Mouse (Mus musculus): ENCODE results near the gene Nf1. TPM values are rescaled to one million over a fixed set of nuclear protein-coding genes. Genes with fewer than 3 reads are reported as not detected.
A peak's percentile ranks its signal among the peaks of the same experiment; 100 is the strongest.
"Not testable (repeated sequence)": the region's sequence is repeated elsewhere in the genome, so short reads cannot be mapped to it uniquely, and the experiment has no call there.

Gene Nf1
- polyA plus RNA-seq, 1 experiment, result 4.4 TPM

DNA sequence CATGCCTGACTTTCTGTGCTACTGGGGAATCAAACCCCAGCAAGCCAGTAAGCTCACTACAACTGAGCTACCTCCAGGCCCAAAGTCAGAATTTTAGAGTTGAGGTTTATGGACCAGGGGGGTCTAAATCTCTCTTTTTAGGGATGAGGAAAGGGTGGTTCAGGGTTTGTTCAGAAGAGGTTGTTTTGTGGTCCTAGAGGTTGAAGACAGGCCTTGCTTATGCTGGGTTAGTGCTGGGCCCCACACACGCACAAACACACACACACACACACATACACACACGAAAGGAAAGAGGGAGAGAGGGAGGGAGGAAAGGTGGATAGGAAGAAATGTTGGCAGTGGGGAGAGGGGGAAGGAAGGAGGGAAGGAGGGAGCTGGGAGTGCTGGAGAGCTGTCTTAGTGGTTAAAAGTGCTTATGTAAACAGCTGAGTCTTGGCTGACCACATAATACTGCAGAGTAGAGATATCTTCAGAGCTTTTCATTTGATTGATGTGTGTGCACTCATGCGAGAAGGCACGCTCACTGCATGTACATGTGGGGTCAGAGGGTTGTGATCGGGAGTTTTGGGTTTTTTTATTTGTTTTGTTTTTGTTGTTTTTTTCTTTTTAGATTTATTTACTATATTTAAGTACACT, 42.5 kb upstream of the Nf1 start, which contains the start of gene Gm9964:
TSS of gene Gm9964 (minus strand) at position 51 of the 636 bp plus-strand sequence.
- Histone ChIP-seq H3K4me1 (ENCODE audit: control insufficient read depth, insufficient read depth, insufficient read length) (no peaks in the 10 kb centered on the region), H3K27me3 (ENCODE audit: control insufficient read depth, insufficient read depth, low read length) (no peaks in the 10 kb centered on the region), H3K27ac (ENCODE audit: insufficient read depth, low read length) (no peak within 1 kb of the TSS), H3K36me3 (ENCODE audit: control insufficient read depth, insufficient read depth, low read length) (no peaks in the 10 kb centered on the region), H3K4me3 (ENCODE audit: extremely low read depth, insufficient read depth, insufficient read length) (no peak within 1 kb of the TSS)
- 61% methylated on average over 5 of the region's 5 CpGs for WGBS
- TF ChIP-seq POLR2A (IDR thresholded peaks at IDR 0.05; ENCODE audit: low read depth, low read length), result no peak
- TF ChIP-seq CTCF (IDR thresholded peaks at IDR 0.05; ENCODE audit: extremely low read depth, insufficient read depth, insufficient read length, insufficient replicate concordance), result no peak
- DNase-seq (ENCODE audit: low read depth in 1 of 2, low spot score in 2 of 2), result no peak

DNA sequence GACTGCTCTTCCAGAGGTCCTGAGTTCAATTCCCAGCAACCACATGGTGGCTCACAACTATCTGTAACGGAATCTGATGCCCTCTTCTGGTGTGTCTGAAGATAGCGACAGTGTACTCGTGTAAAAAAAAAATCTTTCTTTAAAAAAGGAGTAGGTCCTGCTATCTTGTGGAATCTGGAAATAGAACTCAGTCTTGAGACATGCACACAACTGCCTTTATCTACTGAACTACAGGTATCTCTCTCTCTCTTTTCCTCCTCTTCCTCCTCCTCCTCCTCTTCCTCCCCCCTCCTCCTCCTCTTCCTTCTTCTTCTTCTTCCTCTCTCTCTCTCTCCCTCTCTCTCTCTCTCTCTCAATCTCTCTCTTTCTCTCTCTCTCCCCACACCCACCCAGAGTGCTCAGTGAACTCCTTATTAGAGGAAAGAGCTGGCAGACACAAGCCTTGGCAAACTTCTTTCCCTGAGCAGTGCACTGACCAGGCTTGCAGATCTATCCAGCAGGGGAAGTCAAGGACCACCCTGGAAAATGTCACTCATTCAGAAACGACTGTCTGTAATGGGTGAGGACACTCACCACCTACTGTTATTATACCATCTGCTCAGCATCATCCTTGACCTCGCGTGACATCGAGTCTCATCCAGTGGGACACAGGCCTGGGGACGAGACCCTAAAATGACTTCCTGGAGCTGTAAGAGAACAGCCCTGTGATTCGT, 39.6 kb upstream of the Nf1 start:
- WGBS, result 79% methylated on average over 9 of the region's 9 CpGs
- DNase-seq (ENCODE audit: low read depth in 1 of 2, low spot score in 2 of 2), result no peak
- TF ChIP-seq POLR2A (IDR thresholded peaks at IDR 0.05; ENCODE audit: low read depth, low read length) (no peak), CTCF (IDR thresholded peaks at IDR 0.05; ENCODE audit: extremely low read depth, insufficient read depth, insufficient read length, insufficient replicate concordance) (no peak)
- Histone ChIP-seq H3K4me3 (ENCODE audit: extremely low read depth, insufficient read depth, insufficient read length) (no peak overlapping the region), H3K27me3 (ENCODE audit: control insufficient read depth, insufficient read depth, low read length) (no peaks in the 10 kb centered on the region), H3K4me1 (ENCODE audit: control insufficient read depth, insufficient read depth, insufficient read length) (no peaks in the 10 kb centered on the region), H3K36me3 (ENCODE audit: control insufficient read depth, insufficient read depth, low read length) (no peaks in the 10 kb centered on the region), H3K27ac (ENCODE audit: insufficient read depth, low read length) (no peak overlapping the region)

DNA sequence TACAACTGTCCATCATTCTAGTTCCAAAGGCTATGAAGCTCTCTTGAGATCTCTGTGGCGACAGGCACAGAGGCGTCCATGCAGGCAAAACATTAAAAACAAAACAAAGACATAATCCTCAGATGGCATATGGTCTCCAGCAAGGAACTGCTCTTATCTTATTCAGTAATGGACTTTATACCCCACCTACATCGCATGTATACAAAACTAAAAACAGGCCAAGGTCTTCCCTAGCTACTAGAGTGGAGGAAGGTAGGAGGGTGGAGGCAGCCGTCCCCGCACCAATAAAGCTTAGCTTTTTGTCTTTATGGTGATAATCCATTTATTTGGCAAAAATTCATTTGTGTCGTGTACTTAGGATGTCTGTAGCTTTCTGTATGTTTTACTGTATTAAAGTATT, 36.4 kb upstream of the Nf1 start:
- DNase-seq (ENCODE audit: low read depth in 1 of 2, low spot score in 2 of 2), result no peak
- TF ChIP-seq CTCF (IDR thresholded peaks at IDR 0.05; ENCODE audit: extremely low read depth, insufficient read depth, insufficient read length, insufficient replicate concordance) (no peak), POLR2A (IDR thresholded peaks at IDR 0.05; ENCODE audit: low read depth, low read length) (no peak)
- no peak overlapping the region for H3K27ac ChIP-seq (ENCODE audit: insufficient read depth, low read length)
- WGBS, result 87% methylated on average over 6 of the region's 6 CpGs
- H3K27me3 ChIP-seq (ENCODE audit: control insufficient read depth, insufficient read depth, low read length), result no peaks in the 10 kb centered on the region
- no peaks in the 10 kb centered on the region for H3K36me3 ChIP-seq (ENCODE audit: control insufficient read depth, insufficient read depth, low read length)
- H3K4me3 ChIP-seq (ENCODE audit: extremely low read depth, insufficient read depth, insufficient read length), result no peak overlapping the region
- H3K4me1 ChIP-seq (ENCODE audit: control insufficient read depth, insufficient read depth, insufficient read length), result peaks cover 4% of the 10 kb centered on the region; the same call in 1 of the 2 replicates

DNA sequence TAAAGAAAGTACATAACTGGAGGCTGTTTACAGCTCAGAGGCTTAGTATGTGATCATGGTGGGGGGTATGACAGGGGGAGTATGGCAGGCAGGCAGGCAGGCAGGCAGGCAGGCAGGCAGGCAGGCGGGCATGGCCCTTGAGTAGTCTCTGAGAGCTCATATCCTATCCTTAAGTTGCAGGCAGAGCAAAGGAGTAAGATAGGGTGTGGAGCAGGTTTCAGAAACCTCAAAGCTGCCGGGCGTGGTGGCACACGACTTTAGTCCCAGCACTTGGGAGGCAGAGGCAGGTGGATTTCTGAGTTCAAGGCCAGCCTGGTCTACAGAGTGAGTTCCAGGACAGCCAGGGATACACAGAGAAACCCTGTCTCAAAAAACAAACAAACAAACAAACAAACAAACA, 35.2 kb upstream of the Nf1 start:
- not testable (repeated sequence) for H3K4me3 ChIP-seq (ENCODE audit: extremely low read depth, insufficient read depth, insufficient read length); H3K27ac ChIP-seq (ENCODE audit: insufficient read depth, low read length); DNase-seq (ENCODE audit: low read depth in 1 of 2, low spot score in 2 of 2); H3K36me3 ChIP-seq (ENCODE audit: control insufficient read depth, insufficient read depth, low read length); H3K27me3 ChIP-seq (ENCODE audit: control insufficient read depth, insufficient read depth, low read length); H3K4me1 ChIP-seq (ENCODE audit: control insufficient read depth, insufficient read depth, insufficient read length)
- WGBS, result 77% methylated on average over 4 of the region's 4 CpGs

DNA sequence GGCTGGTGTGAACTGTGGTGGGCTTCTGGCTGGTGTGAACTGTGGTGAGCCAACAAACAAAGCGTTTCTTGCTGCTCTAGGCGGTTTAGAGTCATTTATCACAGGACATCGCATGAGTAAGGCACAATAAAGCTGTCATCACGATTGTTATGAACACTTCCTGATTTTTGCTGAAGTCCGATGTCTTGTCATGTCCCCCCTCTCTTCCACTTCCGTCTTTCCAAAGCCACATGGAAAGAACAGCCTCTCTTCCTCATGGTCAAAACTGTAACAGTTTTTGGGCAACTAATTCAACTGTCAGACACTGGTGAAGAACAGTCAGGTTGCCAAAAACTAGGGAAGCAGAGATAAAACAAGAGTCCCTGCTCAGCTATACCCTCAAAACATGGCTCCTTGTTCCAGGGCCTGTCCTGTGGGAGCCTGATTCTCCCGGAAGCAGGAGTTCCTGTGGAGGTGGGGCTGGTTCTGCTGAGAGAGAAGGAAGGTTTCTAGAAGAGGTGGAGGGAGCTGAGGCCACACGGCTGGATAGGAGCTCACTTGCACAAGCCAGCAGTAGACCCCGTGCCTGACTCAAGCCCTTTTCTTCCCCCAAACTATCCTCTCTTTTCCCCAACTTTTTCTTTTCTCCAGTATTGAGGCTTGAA, 33.7 kb upstream of the Nf1 start:
- peaks cover 4% of the 10 kb centered on the region; the same call in 1 of the 2 replicates for H3K4me1 ChIP-seq (ENCODE audit: control insufficient read depth, insufficient read depth, insufficient read length)
- 43% methylated on average over 9 of the region's 9 CpGs for WGBS
- DNase-seq (ENCODE audit: low read depth in 1 of 2, low spot score in 2 of 2), result no peak

DNA sequence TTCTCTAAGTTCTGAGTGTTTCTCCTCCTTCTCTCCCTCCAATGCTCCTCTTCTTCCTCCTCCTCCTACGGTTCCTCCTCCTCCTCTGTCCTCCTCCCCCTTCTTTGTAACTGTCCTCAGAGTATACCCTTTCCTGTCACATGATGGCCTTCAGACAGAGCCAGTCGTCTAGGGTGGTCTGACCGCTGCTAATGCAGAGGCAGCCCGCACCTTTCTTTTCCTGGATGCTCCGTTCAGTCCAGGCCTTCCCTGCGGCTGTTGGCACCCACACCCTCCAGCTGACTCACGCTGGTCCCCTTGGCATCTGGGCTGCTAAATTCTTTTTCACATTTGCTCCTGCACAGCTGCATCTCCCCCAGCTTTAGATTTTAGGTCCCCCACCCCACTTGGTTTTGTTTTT, 33.0 kb upstream of the Nf1 start:
- H3K27me3 ChIP-seq (ENCODE audit: control insufficient read depth, insufficient read depth, low read length), result no peaks in the 10 kb centered on the region
- H3K36me3 ChIP-seq (ENCODE audit: control insufficient read depth, insufficient read depth, low read length), result no peaks in the 10 kb centered on the region
- no peak for TF ChIP-seq POLR2A (IDR thresholded peaks at IDR 0.05; ENCODE audit: low read depth, low read length)
- no peak for TF ChIP-seq CTCF (IDR thresholded peaks at IDR 0.05; ENCODE audit: extremely low read depth, insufficient read depth, insufficient read length, insufficient replicate concordance)
- no peak for DNase-seq (ENCODE audit: low read depth in 1 of 2, low spot score in 2 of 2)
- peaks cover 4% of the 10 kb centered on the region; the same call in 1 of the 2 replicates for H3K4me1 ChIP-seq (ENCODE audit: control insufficient read depth, insufficient read depth, insufficient read length)
- peak overlapping the region; percentile 21; the same call in 1 of the 2 replicates for H3K27ac ChIP-seq (ENCODE audit: insufficient read depth, low read length)
- WGBS, result 31% methylated on average over 7 of the region's 7 CpGs
- H3K4me3 ChIP-seq (ENCODE audit: extremely low read depth, insufficient read depth, insufficient read length), result no peak overlapping the region

More for the DNA sequence above, 33.7 kb upstream of the Nf1 start:
- H3K36me3 ChIP-seq (ENCODE audit: control insufficient read depth, insufficient read depth, low read length), result no peaks in the 10 kb centered on the region
- no peaks in the 10 kb centered on the region for H3K27me3 ChIP-seq (ENCODE audit: control insufficient read depth, insufficient read depth, low read length)
- no peak overlapping the region for H3K4me3 ChIP-seq (ENCODE audit: extremely low read depth, insufficient read depth, insufficient read length)
- no peak for TF ChIP-seq POLR2A (IDR thresholded peaks at IDR 0.05; ENCODE audit: low read depth, low read length)
- TF ChIP-seq CTCF (IDR thresholded peaks at IDR 0.05; ENCODE audit: extremely low read depth, insufficient read depth, insufficient read length, insufficient replicate concordance), result no peak
- no peak overlapping the region for H3K27ac ChIP-seq (ENCODE audit: insufficient read depth, low read length)
